Mouse (Mus musculus) thymus, adult 2 months (tissue): Measurements from ENCODE around the gene Tssk1.

Source experiments
- CTCF ChIP-seq: fragments of 200-500 bp; IDR thresholded peaks from 2 replicates; pipeline ENCODE4 v1.5.1; 2012; ENCODE audit warnings: mild to moderate bottlenecking, control low read depth, low read length, moderate library complexity, borderline replicate concordance; ENCODE audit not compliant: control insufficient read depth, poor library complexity, insufficient read depth; ENCODE audit errors: extremely low read depth
- POLR2A ChIP-seq: fragments of 200-500 bp; IDR thresholded peaks from 2 replicates; pipeline ENCODE4 v1.6.1; 2012; ENCODE audit warnings: mild to moderate bottlenecking, low read length, control low read depth, moderate library complexity; ENCODE audit not compliant: control insufficient read depth, poor library complexity, insufficient read depth; ENCODE audit errors: extremely low read depth

DNA sequence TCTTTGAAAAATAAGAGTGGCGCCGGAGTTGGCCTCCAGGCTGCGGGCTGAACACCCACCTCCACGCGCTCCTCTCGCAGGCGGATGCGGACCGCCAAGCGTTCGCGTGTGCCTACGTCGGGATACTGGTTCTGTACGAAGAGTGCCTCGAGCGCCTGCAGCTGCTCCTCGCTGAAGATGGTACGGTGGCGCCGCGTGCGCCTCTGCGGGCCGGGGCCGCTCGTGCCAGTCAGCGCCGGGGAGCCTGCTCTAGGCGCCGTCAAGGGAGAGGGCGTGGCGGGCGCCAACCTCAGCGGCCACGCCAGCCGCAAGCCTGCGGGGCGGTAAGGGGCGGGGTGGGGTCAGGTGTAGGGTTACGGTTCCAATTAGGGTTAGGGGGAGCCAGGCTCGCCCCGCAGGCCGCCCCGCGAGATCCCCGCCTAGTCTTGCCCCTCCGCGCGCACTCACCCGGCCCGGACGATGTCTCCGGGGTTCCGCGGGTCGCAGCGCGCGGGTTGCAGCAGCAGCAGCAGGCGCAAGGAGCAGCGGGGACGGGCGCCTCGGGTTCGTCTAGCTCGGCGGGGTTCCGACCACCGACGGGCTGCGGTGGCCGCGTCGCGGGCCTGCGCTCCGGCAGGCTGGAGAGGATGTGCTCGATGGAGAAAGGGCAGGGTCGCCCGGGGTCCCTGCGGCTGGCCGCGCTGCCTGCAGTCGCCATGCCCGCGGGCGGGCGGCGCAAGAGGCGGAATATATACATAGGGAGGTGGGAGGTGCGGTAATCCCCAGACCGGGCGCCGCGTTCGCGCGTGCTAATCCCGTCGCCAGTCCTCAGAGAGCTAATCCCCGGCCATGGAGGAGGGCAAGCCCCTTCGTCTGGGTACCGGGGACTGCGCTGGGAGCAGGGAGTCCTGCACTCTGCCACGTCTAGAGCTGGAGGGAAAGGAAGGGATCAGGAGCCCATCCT is 20.6 kb downstream of the Tssk1 start, which contains the start of gene Gsc2:
- TF ChIP-seq POLR2A, result no peak
- no peak for TF ChIP-seq CTCF
